Mouse (Mus musculus) embryo, embryonic 11.5 days (tissue): ENCODE data around the gene Sema6d.
A peak's percentile ranks its signal among the peaks of the same experiment; 100 is the strongest.

Experiments used
- DNase-seq: peaks from one replicate; pipeline ENCODE4 v3.0.0-alpha.2; 2012; ENCODE audit warnings: low read depth, low spot score

Gene Sema6d

GRCm38 (mm10) chr2:124467429-124467828 is 377.7 kb downstream of the Sema6d start:
- no peak for DNase-seq

- no peak for DNase-seq
These were observed 380.7 kb downstream of the Sema6d start for GRCm38 (mm10) chr2:124470346-124471042.

- DNase-seq = no peak
These were observed 383.1 kb downstream of the Sema6d start for GRCm38 (mm10) chr2:124472674-124473507.

- no peak for DNase-seq
These were observed 388.1 kb downstream of the Sema6d start for GRCm38 (mm10) chr2:124477904-124478303.

GRCm38 (mm10) chr2:124478526-124478925 is 388.8 kb downstream of the Sema6d start:
- DNase-seq = no peak

GRCm38 (mm10) chr2:124485761-124486160 is 396.0 kb downstream of the Sema6d start:
- DNase-seq = no peak

GRCm38 (mm10) chr2:124490010-124490801 is 400.4 kb downstream of the Sema6d start:
- no peak for DNase-seq

- DNase-seq = no peak
These were observed 406.0 kb downstream of the Sema6d start for GRCm38 (mm10) chr2:124495751-124496150.

- DNase-seq = no peak
These were observed 409.9 kb downstream of the Sema6d start for GRCm38 (mm10) chr2:124499670-124500069.

- peak; percentile 7 for DNase-seq
These were observed 416.2 kb downstream of the Sema6d start for GRCm38 (mm10) chr2:124505784-124506489.

- DNase-seq = no peak
These were observed 418.0 kb downstream of the Sema6d start for GRCm38 (mm10) chr2:124507804-124508203.

- no peak for DNase-seq
These were observed 419.7 kb downstream of the Sema6d start for GRCm38 (mm10) chr2:124509479-124509878.

- no peak for DNase-seq
These were observed 422.1 kb downstream of the Sema6d start for GRCm38 (mm10) chr2:124511826-124512225.

- DNase-seq = no peak
These were observed 432.7 kb downstream of the Sema6d start for GRCm38 (mm10) chr2:124522426-124522825.

GRCm38 (mm10) chr2:124523667-124524066 is 433.9 kb downstream of the Sema6d start:
- no peak for DNase-seq

- no peak for DNase-seq
These were observed 434.4 kb downstream of the Sema6d start for GRCm38 (mm10) chr2:124524167-124524566.

- DNase-seq = no peak
These were observed 437.9 kb downstream of the Sema6d start for GRCm38 (mm10) chr2:124527641-124528040.

GRCm38 (mm10) chr2:124530441-124530840 is 440.7 kb downstream of the Sema6d start:
- DNase-seq = no peak

- no peak for DNase-seq
These were observed 441.3 kb downstream of the Sema6d start for GRCm38 (mm10) chr2:124531062-124531461.

- no peak for DNase-seq
These were observed 443.1 kb downstream of the Sema6d start for GRCm38 (mm10) chr2:124532906-124533305.

- DNase-seq = no peak
These were observed 443.8 kb downstream of the Sema6d start for GRCm38 (mm10) chr2:124533602-124534001.
